8 mouse cellular contexts compared by ENCODE assay signal in genomic region chr7:82174571-82175326, GRCm38 (mm10). TPM values are rescaled to one million over a fixed set of nuclear protein-coding genes. Genes with fewer than 3 reads are reported as not detected.
DNase-seq lines count a peak whose midpoint lies in the region; ATAC-seq and TF ChIP-seq lines count a peak whose summit lies in the region.

No protein-coding gene starts in this region.

- peaks cover 6% of the 10 kb centered on the region; the same call in 1 of the 2 replicates for H3K27me3 ChIP-seq in spleen, adult 2 months (ENCODE audit: control insufficient read depth, insufficient read depth, low read length)
- H3K27me3 ChIP-seq in embryonic facial prominence, embryonic 15.5 days: peaks cover 4% of the 10 kb centered on the region; the same call in 1 of the 2 replicates
- H3K27me3 ChIP-seq in heart, embryonic 11.5 days (ENCODE audit: control insufficient read depth, insufficient read depth, low read length): peaks cover 2% of the 10 kb centered on the region; the same call in 1 of the 2 replicates
- no peaks in the 10 kb centered on the region for H3K27me3 ChIP-seq in limb, embryonic 11.5 days (ENCODE audit: control insufficient read depth, insufficient read depth, low read length)
- H3K27me3 ChIP-seq in midbrain, embryonic 13.5 days: peaks cover 2% of the 10 kb centered on the region

- 3% methylated on average over 71 of the region's 72 CpGs for WGBS in spleen, adult 2 months
- under 1% methylated on average over 69 of the region's 72 CpGs for WGBS in embryonic facial prominence, embryonic 15.5 days
- WGBS in heart, embryonic 11.5 days (ENCODE audit: insufficient replicate concordance): under 1% methylated on average over 71 of the region's 72 CpGs
- WGBS in limb, embryonic 11.5 days: under 1% methylated on average over 67 of the region's 72 CpGs
- WGBS in midbrain, embryonic 13.5 days: under 1% methylated on average over 71 of the region's 72 CpGs

- peak overlapping the region; percentile 49; the same call in 1 of the 2 replicates for H3K9ac ChIP-seq in embryonic facial prominence, embryonic 15.5 days
- H3K9ac ChIP-seq in heart, embryonic 11.5 days (ENCODE audit: low read depth, low read length): peak overlapping the region; percentile 63
- peak overlapping the region; percentile 72 for H3K9ac ChIP-seq in limb, embryonic 11.5 days (ENCODE audit: low read length)
- H3K9ac ChIP-seq in midbrain, embryonic 13.5 days (replicated peaks): peak overlapping the region; percentile 81

- H3K27ac ChIP-seq in spleen, adult 2 months (ENCODE audit: insufficient read depth, low read length): no peak overlapping the region
- H3K27ac ChIP-seq in embryonic facial prominence, embryonic 15.5 days (replicated peaks): no peak overlapping the region
- H3K27ac ChIP-seq in heart, embryonic 11.5 days (ENCODE audit: low read depth, low read length): no peak overlapping the region
- H3K27ac ChIP-seq in limb, embryonic 11.5 days (replicated peaks; ENCODE audit: low read depth, low read length): no peak overlapping the region
- H3K27ac ChIP-seq in midbrain, embryonic 13.5 days: peak overlapping the region; percentile 71

- H3K9me3 ChIP-seq in embryonic facial prominence, embryonic 15.5 days (replicated peaks): no peaks in the 10 kb centered on the region
- H3K9me3 ChIP-seq in heart, embryonic 11.5 days (replicated peaks; ENCODE audit: control insufficient read depth, low read length): no peaks in the 10 kb centered on the region
- no peaks in the 10 kb centered on the region for H3K9me3 ChIP-seq in limb, embryonic 11.5 days (ENCODE audit: control insufficient read depth, low read length)
- H3K9me3 ChIP-seq in midbrain, embryonic 13.5 days: no peaks in the 10 kb centered on the region

- peak; percentile 88 for ATAC-seq in embryonic facial prominence, embryonic 15.5 days (ENCODE audit: insufficient number of reproducible peaks, low FRiP score, low TSS enrichment, low read depth)
- peak; percentile 82 for ATAC-seq in heart, embryonic 11.5 days (replicated peaks; ENCODE audit: insufficient number of reproducible peaks, low FRiP score, low TSS enrichment)
- peak; percentile 86 for ATAC-seq in limb, embryonic 11.5 days (ENCODE audit: insufficient number of reproducible peaks, low FRiP score, low TSS enrichment, low read depth)
- peak; percentile 98 for ATAC-seq in midbrain, embryonic 13.5 days

- no peaks in the 10 kb centered on the region for H3K36me3 ChIP-seq in spleen, adult 2 months (ENCODE audit: control insufficient read depth, insufficient read depth, low read length)
- no peaks in the 10 kb centered on the region for H3K36me3 ChIP-seq in embryonic facial prominence, embryonic 15.5 days
- no peaks in the 10 kb centered on the region for H3K36me3 ChIP-seq in heart, embryonic 11.5 days (ENCODE audit: control insufficient read depth, insufficient read depth, low read length)
- no peaks in the 10 kb centered on the region for H3K36me3 ChIP-seq in limb, embryonic 11.5 days (ENCODE audit: control insufficient read depth, insufficient read depth, low read length)
- H3K36me3 ChIP-seq in midbrain, embryonic 13.5 days: no peaks in the 10 kb centered on the region

- TF ChIP-seq POLR2A in spleen, adult 2 months (IDR thresholded peaks at IDR 0.05; ENCODE audit: low read depth, low read length): no peak

- peak in 1 of 2 experiments; percentile 6 for DNase-seq in spleen, adult 2 months (ENCODE audit: low read depth in 1 of 2, low spot score in 2 of 2)
- DNase-seq in spleen, adult 12 weeks (ENCODE audit: low spot score): no peak
- DNase-seq in kidney, adult 9 months: peak; percentile 48
- DNase-seq in limb, embryonic 11.5 days (ENCODE audit: low spot score): peak; percentile 86
- DNase-seq in spleen, postnatal 4 days (ENCODE audit: low spot score in 2 of 2): peak; percentile 39 to 67

- peaks cover 3% of the 10 kb centered on the region for H3K4me1 ChIP-seq in spleen, adult 2 months (ENCODE audit: control insufficient read depth, insufficient read depth, insufficient read length)
- peaks cover 24% of the 10 kb centered on the region for H3K4me1 ChIP-seq in embryonic facial prominence, embryonic 15.5 days
- H3K4me1 ChIP-seq in heart, embryonic 11.5 days (ENCODE audit: control insufficient read depth, insufficient read depth, low read length): 0 out of 2 replicates have a peak, but pooled peaks cover 2% of the 10 kb centered on the region
- H3K4me1 ChIP-seq in limb, embryonic 11.5 days (ENCODE audit: control insufficient read depth, insufficient read depth, low read length): no peaks in the 10 kb centered on the region
- H3K4me1 ChIP-seq in midbrain, embryonic 13.5 days (replicated peaks): peaks cover 17% of the 10 kb centered on the region

- H3K4me3 ChIP-seq in spleen, adult 2 months (ENCODE audit: extremely low read depth, insufficient read depth, insufficient read length): peak overlapping the region; percentile 37
- peak overlapping the region; percentile 71 for H3K4me3 ChIP-seq in embryonic facial prominence, embryonic 15.5 days (replicated peaks)
- H3K4me3 ChIP-seq in heart, embryonic 11.5 days (ENCODE audit: low read depth, low read length): peak overlapping the region; percentile 79
- peak overlapping the region; percentile 54 for H3K4me3 ChIP-seq in limb, embryonic 11.5 days (ENCODE audit: low read depth, low read length)
- H3K4me3 ChIP-seq in midbrain, embryonic 13.5 days (replicated peaks): peak overlapping the region; percentile 77

- no peak for TF ChIP-seq CTCF in spleen, adult 2 months (IDR thresholded peaks at IDR 0.05; ENCODE audit: extremely low read depth, insufficient read depth, insufficient read length, insufficient replicate concordance)

- H3K4me2 ChIP-seq in embryonic facial prominence, embryonic 15.5 days (replicated peaks): peak overlapping the region; percentile 97
- H3K4me2 ChIP-seq in heart, embryonic 11.5 days: peak overlapping the region; percentile 96
- peak overlapping the region; percentile 93 for H3K4me2 ChIP-seq in limb, embryonic 11.5 days (ENCODE audit: low read depth, severe bottlenecking)
- peak overlapping the region; percentile 83 for H3K4me2 ChIP-seq in midbrain, embryonic 13.5 days (replicated peaks)

RNA-seq across cellular contexts. Expression of gene Sh3gl3, which starts 1.1 kb away (rescaled TPM):
- polyA plus RNA-seq in spleen, adult 2 months (2012; rRNA removed): 0.31 and 0.53 TPM in 2 replicates
- polyA plus RNA-seq in embryonic facial prominence, embryonic 15.5 days (2015; fragmentation: Nextera tagmentation; extraction: Ambion mirVana): 11.4 and 12.3 TPM in 2 replicates
- polyA plus RNA-seq in heart, embryonic 11.5 days (2014; fragmentation: Nextera tagmentation; extraction: Ambion mirVana): 5.8 and 6.6 TPM in 2 replicates
- 19.4 and 21.1 TPM in 2 replicates for polyA plus RNA-seq in limb, embryonic 11.5 days (2014; fragmentation: Nextera tagmentation; extraction: Ambion mirVana)
- 44.8 and 47.9 TPM in 2 replicates for polyA plus RNA-seq in midbrain, embryonic 13.5 days (2015; fragmentation: Nextera tagmentation; extraction: Ambion mirVana)
